Mouse (Mus musculus) limb, embryonic 14.5 days (tissue): ENCODE measurements around the gene Slc35f1. TPM values are rescaled to one million over a fixed set of nuclear protein-coding genes. Genes with fewer than 3 reads are reported as not detected.

Experiments
- ATAC-seq: fragments of 200-750 bp; cut with Nextera tagmentation; 2 replicates; pipeline ENCODE4 v1.8.0; 2017; ENCODE audit warnings: low read depth, moderate number of reproducible peaks, moderate TSS enrichment; ENCODE audit not compliant: low FRiP score
- DNase-seq: peaks from one replicate; pipeline ENCODE4 v3.0.0-alpha.2; 2015; ENCODE audit warnings: low spot score
- H3K27ac ChIP-seq: fragments of 300-500 bp; sonication (generic); replicated peaks from 2 replicates; pipeline ENCODE4 v1.5.1; 2014; ENCODE audit warnings: low read depth, mild to moderate bottlenecking, low read length, moderate library complexity, mixed read lengths
- H3K27me3 ChIP-seq: fragments of 300-500 bp; sonication (generic); 2 replicates; pipeline ENCODE4 v1.6.1; 2014; ENCODE audit warnings: low read length, mixed read lengths; ENCODE audit not compliant: control insufficient read depth, insufficient read depth
- H3K36me3 ChIP-seq: fragments of 300-500 bp; sonication (generic); 2 replicates; pipeline ENCODE4 v1.6.1; 2014; ENCODE audit warnings: mild to moderate bottlenecking, low read length, moderate library complexity, mixed read lengths; ENCODE audit not compliant: control insufficient read depth, insufficient read depth
- H3K4me1 ChIP-seq: fragments of 300-500 bp; sonication (generic); 2 replicates; pipeline ENCODE4 v1.6.1; 2014; ENCODE audit warnings: antibody characterized with exemption, low read length, mixed read lengths; ENCODE audit not compliant: control insufficient read depth, insufficient read depth
- H3K4me2 ChIP-seq: fragments of 300-500 bp; sonication (generic); replicated peaks from 2 replicates; pipeline ENCODE4 v1.6.1; 2014; ENCODE audit warnings: low read depth, mild to moderate bottlenecking, low read length, moderate library complexity; ENCODE audit not compliant: severe bottlenecking
- H3K4me3 ChIP-seq: fragments of 300-500 bp; sonication (generic); replicated peaks from 2 replicates; pipeline ENCODE4 v1.5.1; 2014; ENCODE audit warnings: low read length
- H3K9ac ChIP-seq: fragments of 300-500 bp; sonication (generic); 2 replicates; pipeline ENCODE4 v1.6.1; 2014; ENCODE audit warnings: mild to moderate bottlenecking, low read depth, low read length, moderate library complexity; ENCODE audit not compliant: severe bottlenecking
- H3K9me3 ChIP-seq: fragments of 300-500 bp; sonication (generic); 2 replicates; pipeline ENCODE4 v1.6.1; 2016; ENCODE audit warnings: low read length; ENCODE audit not compliant: control insufficient read depth
- POLR2A ChIP-seq: fragments of 200-500 bp; IDR thresholded peaks from 2 replicates; pipeline ENCODE4 v1.8.0; 2012; ENCODE audit warnings: inconsistent platforms, mild to moderate bottlenecking, moderate library complexity, borderline replicate concordance; ENCODE audit not compliant: insufficient read depth, insufficient read length; ENCODE audit errors: extremely low read depth
- WGBS: fragments of 180-500 bp; shearing (Covaris S2); extraction: QIAGEN DNeasy Blood & Tissue Kit; methylation state at CpG from one replicate; pipeline ENCODE4 v1.1.7; 2014; 5-methylcytosine and 5-hydroxymethylcytosine counted together
- polyA plus RNA-seq, 2 experiments: library from polyadenylated mRNA; depleted of rRNA in 1 of 2; stranded (reverse) in 1 of 2; unstranded in 1 of 2; fragments of >200 nt; fragmentation: Nextera tagmentation in 1 of 2; extraction: Ambion mirVana in 1 of 2; gene quantifications; 2 replicates each; pipeline versions ENCODE4 v1.2.1 to v1.2.3; 2012 to 2014

Slc35f1 gene
- polyA plus RNA-seq, 2 experiments, result 4.8 to 6.4 TPM

DNA sequence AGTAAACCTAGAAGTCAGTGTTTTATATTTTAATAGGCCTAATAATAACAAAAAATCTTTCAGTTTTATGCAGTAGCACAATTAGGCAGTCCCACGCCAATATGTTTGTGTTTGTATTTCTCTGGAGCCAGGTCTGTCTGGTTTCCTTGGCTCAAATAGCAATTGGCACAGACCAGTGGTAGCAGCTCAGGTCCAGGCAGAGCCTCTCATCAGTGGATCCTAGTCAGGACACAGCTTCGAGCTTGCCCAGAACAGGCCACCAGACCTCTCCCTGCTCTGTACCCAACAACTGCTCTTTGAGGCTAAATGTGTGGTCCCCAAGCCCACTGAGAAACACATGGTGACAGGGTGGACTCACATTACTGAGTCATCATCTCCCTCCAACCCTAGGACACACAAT lies 412.1 kb downstream of the Slc35f1 start:
- no peak overlapping the region for H3K9ac ChIP-seq
- whole genome bisulfite sequencing, result 80% methylated on average over 2 of the region's 2 CpGs
- no peak for TF ChIP-seq POLR2A
- H3K36me3 ChIP-seq, result no peaks in the 10 kb centered on the region
- no peaks in the 10 kb centered on the region for H3K27me3 ChIP-seq
- ATAC-seq (no peak), DNase-seq (no peak)
- H3K4me3 ChIP-seq, result no peak overlapping the region
- no peaks in the 10 kb centered on the region for H3K9me3 ChIP-seq
- no peaks in the 10 kb centered on the region for H3K4me1 ChIP-seq
- H3K4me2 ChIP-seq, result no peak overlapping the region
- H3K27ac ChIP-seq, result no peak overlapping the region

DNA sequence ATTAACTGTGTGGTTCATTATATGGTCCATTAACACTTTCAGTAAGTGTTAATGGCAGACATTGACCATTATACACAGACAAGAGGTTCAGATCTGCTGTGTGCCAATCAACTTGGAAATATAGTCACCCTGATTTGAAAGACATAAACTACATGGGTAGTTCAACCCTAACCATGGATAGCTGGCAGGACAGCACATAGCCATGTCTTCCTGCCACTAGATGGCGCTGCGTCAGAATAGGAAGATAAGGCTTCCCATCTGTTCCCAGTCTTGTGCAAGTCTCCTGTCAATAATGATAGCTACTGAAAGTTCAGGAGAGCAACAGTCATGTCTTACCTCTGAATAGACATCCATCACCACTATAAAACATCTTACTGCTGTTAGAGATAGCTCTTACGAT lies 424.7 kb downstream of the Slc35f1 start:
- Histone ChIP-seq H3K9me3 (no peaks in the 10 kb centered on the region), H3K36me3 (no peaks in the 10 kb centered on the region), H3K4me3 (no peak overlapping the region), H3K4me1 (0 out of 2 replicates have a peak, but pooled peaks cover 2% of the 10 kb centered on the region), H3K4me2 (no peak overlapping the region), H3K27me3 (no peaks in the 10 kb centered on the region), H3K27ac (no peak overlapping the region), H3K9ac (no peak overlapping the region)
- no peak for TF ChIP-seq POLR2A
- ATAC-seq (no peak), DNase-seq (no peak)
- 20% methylated on average over 3 of the region's 3 CpGs for WGBS

DNA sequence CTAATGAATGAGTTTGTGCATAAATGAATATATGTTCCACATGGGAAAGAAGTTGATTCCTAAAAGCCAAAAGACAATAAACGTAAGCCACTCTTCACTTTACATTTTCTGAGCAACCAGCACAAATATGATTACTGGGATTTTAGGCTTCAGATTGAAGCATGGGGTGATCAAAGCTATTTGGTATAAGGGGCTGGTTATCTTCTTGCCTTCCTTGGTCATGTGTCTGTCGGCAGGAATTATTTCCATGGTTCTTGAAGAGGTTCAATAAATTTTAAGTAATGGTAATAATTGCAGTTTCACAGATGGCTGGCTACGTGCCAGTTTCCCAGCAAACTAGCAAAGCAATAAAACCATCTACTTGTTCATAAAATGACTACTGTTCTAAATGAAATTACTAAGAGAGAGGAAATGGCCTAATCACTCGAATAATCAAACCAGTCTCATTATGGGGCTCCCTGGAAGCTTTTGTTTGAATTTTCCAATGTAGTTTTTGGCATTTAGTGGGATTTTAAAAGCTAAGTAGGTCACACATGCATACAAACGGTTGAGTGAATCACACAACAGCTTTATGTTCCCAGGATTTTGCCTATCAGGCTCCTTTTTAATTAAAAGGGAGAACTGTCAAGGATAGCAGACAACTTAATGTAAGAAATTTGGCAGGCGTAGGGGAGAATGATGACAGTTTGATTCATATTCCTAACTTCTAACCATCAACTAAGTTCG lies 425.5 kb downstream of the Slc35f1 start:
- WGBS, result 21% methylated on average over 7 of the region's 7 CpGs
- TF ChIP-seq POLR2A, result no peak
- H3K4me1 ChIP-seq, result 0 out of 2 replicates have a peak, but pooled peaks cover 2% of the 10 kb centered on the region
- H3K4me2 ChIP-seq, result no peak overlapping the region
- no peaks in the 10 kb centered on the region for H3K9me3 ChIP-seq
- no peak for DNase-seq
- no peak overlapping the region for H3K27ac ChIP-seq
- H3K4me3 ChIP-seq, result no peak overlapping the region
- no peaks in the 10 kb centered on the region for H3K36me3 ChIP-seq
- ATAC-seq, result no peak
- no peak overlapping the region for H3K9ac ChIP-seq
- no peaks in the 10 kb centered on the region for H3K27me3 ChIP-seq

DNA sequence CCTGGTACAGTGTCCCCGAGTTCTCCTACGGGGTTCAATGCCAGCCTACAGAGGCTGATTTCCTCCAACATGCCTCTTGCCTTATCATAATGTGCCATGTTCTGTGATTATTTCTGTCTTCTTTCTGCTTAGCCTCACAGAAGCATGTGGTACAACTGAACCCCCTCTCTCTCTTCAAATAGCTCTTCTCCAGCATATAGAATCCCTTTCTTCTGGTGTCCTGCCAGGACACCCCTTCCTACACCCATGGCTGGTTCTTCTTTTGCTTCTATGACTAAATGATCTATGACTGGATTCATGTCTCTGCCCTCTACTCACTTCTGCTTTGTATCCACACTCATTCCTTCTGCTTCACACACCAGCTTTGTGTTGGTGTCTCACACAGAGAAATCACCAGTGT lies 430.3 kb downstream of the Slc35f1 start:
- Histone ChIP-seq H3K9me3 (no peaks in the 10 kb centered on the region), H3K27me3 (no peaks in the 10 kb centered on the region), H3K36me3 (no peaks in the 10 kb centered on the region), H3K27ac (no peak overlapping the region), H3K9ac (no peak overlapping the region), H3K4me2 (no peak overlapping the region), H3K4me3 (no peak overlapping the region), H3K4me1 (0 out of 2 replicates have a peak, but pooled peaks cover 2% of the 10 kb centered on the region)
- DNase-seq (no peak), ATAC-seq (no peak)
- 85% methylated on average over 2 of the region's 2 CpGs for WGBS
- TF ChIP-seq POLR2A, result no peak

DNA sequence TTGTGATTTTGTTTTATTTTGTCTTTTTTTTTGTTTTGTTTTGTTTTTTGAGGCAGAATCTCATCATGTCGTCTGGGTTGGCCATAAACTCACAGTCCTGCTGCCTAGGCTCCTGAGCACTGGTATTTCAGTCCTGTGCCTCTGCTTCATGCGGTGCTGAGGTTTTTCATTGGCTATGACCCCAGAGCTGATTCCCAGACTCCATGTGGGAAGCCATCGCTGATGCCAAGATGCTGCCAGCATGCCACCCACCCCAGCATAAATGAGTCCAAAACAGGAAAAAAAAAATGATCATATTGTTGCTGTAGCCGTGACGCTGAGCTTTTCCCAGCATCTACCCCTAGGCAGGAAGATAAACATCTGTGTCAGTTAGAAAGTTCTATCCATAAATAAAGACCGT lies 434.0 kb downstream of the Slc35f1 start:
- H3K27me3 ChIP-seq, result no peaks in the 10 kb centered on the region
- no peaks in the 10 kb centered on the region for H3K4me1 ChIP-seq
- TF ChIP-seq POLR2A, result no peak
- DNase-seq, result no peak
- H3K36me3 ChIP-seq, result no peaks in the 10 kb centered on the region
- no peak for ATAC-seq
- no peak overlapping the region for H3K27ac ChIP-seq
- WGBS, result 76% methylated on average over 6 of the region's 6 CpGs
- H3K4me3 ChIP-seq, result no peak overlapping the region
- H3K9me3 ChIP-seq, result no peaks in the 10 kb centered on the region
- no peak overlapping the region for H3K9ac ChIP-seq
- no peak overlapping the region for H3K4me2 ChIP-seq
